Mouse (Mus musculus) heart, adult 10 weeks (tissue): ENCODE data around the gene Wnt9a. TPM values are rescaled to one million over a fixed set of nuclear protein-coding genes. Genes with fewer than 3 reads are reported as not detected.

Source experiments
- polyA plus RNA-seq: library from polyadenylated mRNA; stranded (reverse); fragments of 350-450 nt; fragmentation: Illumina TruSeq; extraction: RNeasy Lipid Tissue Mini Kit (QIAGEN cat#74804); gene quantifications from one replicate; pipeline ENCODE4 v1.2.3, GENCODE M21; 2014; ENCODE audit warnings: low read depth, low replicate concordance

Wnt9a gene
- polyA plus RNA-seq = 4.0 TPM

GRCm38 (mm10) chr11:59306461-59307421 is at the start of gene Wnt9a:
Wnt9a (plus strand) TSS chr11:59306928.

DNA sequence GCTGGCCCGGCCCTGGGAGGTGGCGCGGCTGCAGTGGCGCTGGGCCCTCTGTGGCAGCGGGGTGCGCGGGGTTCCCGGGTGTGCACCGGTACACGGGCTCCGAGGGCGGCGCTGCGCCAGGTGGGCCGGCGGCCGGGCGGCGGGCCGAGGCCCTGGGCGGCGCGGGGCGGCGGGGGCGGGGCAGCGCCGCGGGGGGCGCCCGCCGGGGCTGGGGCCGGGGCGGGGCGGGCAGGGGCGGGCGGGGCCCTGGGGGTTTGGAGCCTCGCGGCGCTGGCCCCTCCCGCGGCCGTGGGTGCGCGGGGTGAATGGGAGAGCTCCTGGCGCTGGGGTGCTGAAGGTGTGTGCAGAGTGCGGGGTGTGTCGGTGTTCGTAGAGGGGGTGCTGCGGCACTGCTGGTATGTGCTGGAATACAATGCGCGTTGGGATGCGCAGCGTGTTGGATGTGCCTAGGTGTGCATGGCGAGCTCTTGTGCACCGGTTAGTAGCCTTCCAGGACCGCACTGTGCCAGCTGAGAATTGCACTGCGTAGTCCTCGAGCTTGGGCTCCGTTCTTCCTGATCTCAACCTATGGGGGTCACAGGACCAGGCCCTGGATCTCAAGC is 15.9 kb upstream of the Wnt9a start, which contains the start of gene Wnt3a:
Gene Wnt3a, minus strand, starts transcription at position 51 of the 602 bp plus-strand sequence.

DNA sequence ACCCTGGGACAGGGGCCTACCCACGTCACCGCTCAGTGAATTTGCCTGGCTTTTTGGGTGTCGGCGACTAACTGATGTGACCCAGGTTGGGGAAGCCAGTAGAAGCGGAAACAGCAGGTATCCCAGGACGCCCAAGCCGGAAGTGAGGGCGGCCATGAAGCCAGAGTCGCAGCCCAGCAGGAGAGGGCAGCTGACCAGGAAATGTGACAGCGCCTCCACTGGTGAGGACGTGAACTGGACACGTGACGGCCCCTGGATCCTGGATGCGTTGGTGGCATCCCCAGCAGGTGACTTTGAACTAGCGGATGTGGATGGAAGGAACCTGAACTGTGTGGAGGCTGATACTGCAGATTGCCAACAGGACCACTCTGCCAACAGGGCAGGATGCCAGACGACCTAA is 68.7 kb downstream of the Wnt9a start, which contains the start of gene Prss38:
Gene Prss38, minus strand, starts transcription at position 183 of the 400 bp plus-strand sequence.

Other genes starting within 250 kb of the Wnt9a start
- 444 TPM for gene Obscn, start 170.5 kb upstream of the Wnt9a start, polyA plus RNA-seq
- 14.1 TPM for gene Iba57, start 143.2 kb upstream of the Wnt9a start, polyA plus RNA-seq
- gene Gjc2, start 123.7 kb upstream of the Wnt9a start, polyA plus RNA-seq = 0.55 TPM
- gene Guk1, start 114.7 kb upstream of the Wnt9a start, polyA plus RNA-seq = 107 TPM
- gene Mrpl55, start 104.4 kb upstream of the Wnt9a start, polyA plus RNA-seq = 135 TPM
- 11.9 TPM for gene 2310033P09Rik, start 98.6 kb upstream of the Wnt9a start, polyA plus RNA-seq
- 279 TPM for gene Arf1, start 78.7 kb upstream of the Wnt9a start, polyA plus RNA-seq
- gene Wnt3a, start 16.2 kb upstream of the Wnt9a start, polyA plus RNA-seq = not detected
- gene Prss38, start 68.7 kb downstream of the Wnt9a start, polyA plus RNA-seq = not detected
- gene Jmjd4, start 143.1 kb downstream of the Wnt9a start, polyA plus RNA-seq = 11.3 TPM
- 46.1 TPM for gene Snap47, start 144.3 kb downstream of the Wnt9a start, polyA plus RNA-seq
- 6.1 TPM for gene Zfp867, start 165.5 kb downstream of the Wnt9a start, polyA plus RNA-seq
- 12.2 TPM for gene Zkscan17, start 219.8 kb downstream of the Wnt9a start, polyA plus RNA-seq
- gene Nlrp3, start 234.6 kb downstream of the Wnt9a start, polyA plus RNA-seq = 0.37 TPM